Mouse (Mus musculus) embryonic facial prominence, embryonic 13.5 days (tissue): ENCODE measurements around the gene Sdhd. TPM values are rescaled to one million over a fixed set of nuclear protein-coding genes. Genes with fewer than 3 reads are reported as not detected.

Experiments
- ATAC-seq: fragments of 200-750 bp; cut with Nextera tagmentation; 2 replicates; pipeline ENCODE4 v1.8.0; 2017; ENCODE audit warnings: low read depth; ENCODE audit not compliant: insufficient number of reproducible peaks, insufficient read depth, low FRiP score, low TSS enrichment
- H3K27ac ChIP-seq: fragments of 300-500 bp; sonication (generic); 2 replicates; pipeline ENCODE4 v1.5.1; 2015; ENCODE audit warnings: moderate library complexity, mild to moderate bottlenecking, inconsistent platforms
- H3K27me3 ChIP-seq: fragments of 300-500 bp; sonication (generic); 2 replicates; pipeline ENCODE4 v1.6.1; 2015; ENCODE audit warnings: mild to moderate bottlenecking, inconsistent platforms
- H3K36me3 ChIP-seq: fragments of 300-500 bp; sonication (generic); 2 replicates; pipeline ENCODE4 v1.6.1; 2015; ENCODE audit warnings: mild to moderate bottlenecking, inconsistent platforms
- H3K4me1 ChIP-seq: fragments of 300-500 bp; sonication (generic); 2 replicates; pipeline ENCODE4 v1.6.1; 2015; ENCODE audit warnings: inconsistent platforms
- H3K4me2 ChIP-seq: fragments of 300-500 bp; sonication (generic); 2 replicates; pipeline ENCODE4 v1.6.1; 2015; ENCODE audit warnings: moderate library complexity, mild to moderate bottlenecking, inconsistent platforms
- H3K4me3 ChIP-seq: fragments of 300-500 bp; sonication (generic); 2 replicates; pipeline ENCODE4 v1.5.1; 2015; ENCODE audit warnings: mild to moderate bottlenecking, inconsistent platforms
- H3K9ac ChIP-seq: fragments of 300-500 bp; sonication (generic); 2 replicates; pipeline ENCODE4 v1.6.1; 2015; ENCODE audit warnings: mild to moderate bottlenecking, inconsistent platforms
- H3K9me3 ChIP-seq: fragments of 300-500 bp; sonication (generic); 2 replicates; pipeline ENCODE4 v1.6.1; 2016; ENCODE audit warnings: inconsistent platforms
- WGBS: fragments of 180-500 bp; shearing (Covaris S2); methylation state at CpG from one replicate; pipeline ENCODE4 v1.1.7; 2015; ENCODE audit warnings: mixed read lengths; 5-methylcytosine and 5-hydroxymethylcytosine counted together
- polyA plus RNA-seq: library from polyadenylated mRNA; unstranded; fragments of >200 nt; fragmentation: Nextera tagmentation; extraction: Ambion mirVana; gene quantifications from 2 replicates; pipeline ENCODE4 v1.2.1, GENCODE M21; 2015

Gene Sdhd
- polyA plus RNA-seq, 1 experiment from 2014 or later, result 241 TPM

DNA sequence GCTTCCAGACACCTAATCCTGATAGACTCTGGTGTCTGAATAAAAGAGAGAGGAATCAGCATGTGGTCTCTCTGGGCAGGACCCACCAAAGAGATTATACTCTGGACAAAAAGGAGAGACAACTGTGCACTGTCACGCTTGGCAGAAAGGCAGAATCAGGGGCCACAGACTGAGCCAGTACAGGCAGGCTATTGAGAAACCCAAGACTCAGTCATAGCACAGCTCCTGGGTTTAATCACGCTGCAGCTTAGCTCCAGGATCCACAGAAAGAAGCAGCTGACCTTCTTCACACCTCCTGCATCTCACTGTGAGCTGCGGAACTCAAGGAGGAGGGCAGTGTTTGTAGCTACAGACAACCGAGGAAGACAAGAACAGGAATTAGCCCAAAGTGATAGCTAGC is 23.2 kb downstream of the Sdhd start:
- Histone ChIP-seq H3K4me2 (no peak overlapping the region), H3K4me1 (no peaks in the 10 kb centered on the region), H3K27me3 (no peaks in the 10 kb centered on the region), H3K27ac (no peak overlapping the region), H3K9ac (no peak overlapping the region), H3K36me3 (no peaks in the 10 kb centered on the region), H3K9me3 (no peaks in the 10 kb centered on the region), H3K4me3 (no peak overlapping the region)
- WGBS, result 37% methylated on average over 4 of the region's 4 CpGs
- ATAC-seq, result no peak

GRCm38 (mm10) chr9:50569599-50570525 is 33.8 kb downstream of the Sdhd start:
- H3K9me3 ChIP-seq, result no peaks in the 10 kb centered on the region
- H3K27me3 ChIP-seq, result no peaks in the 10 kb centered on the region
- no peak overlapping the region for H3K4me3 ChIP-seq
- H3K4me1 ChIP-seq, result no peaks in the 10 kb centered on the region
- no peak overlapping the region for H3K27ac ChIP-seq
- WGBS, result 79% methylated on average over 10 of the region's 10 CpGs
- H3K4me2 ChIP-seq, result no peak overlapping the region
- no peaks in the 10 kb centered on the region for H3K36me3 ChIP-seq
- no peak for ATAC-seq
- H3K9ac ChIP-seq, result no peak overlapping the region

GRCm38 (mm10) chr9:50567881-50568280 is 35.7 kb downstream of the Sdhd start:
- no peaks in the 10 kb centered on the region for H3K9me3 ChIP-seq
- H3K27ac ChIP-seq, result no peak overlapping the region
- no peak overlapping the region for H3K4me3 ChIP-seq
- H3K27me3 ChIP-seq, result no peaks in the 10 kb centered on the region
- no peak overlapping the region for H3K9ac ChIP-seq
- H3K36me3 ChIP-seq, result no peaks in the 10 kb centered on the region
- no peaks in the 10 kb centered on the region for H3K4me1 ChIP-seq
- H3K4me2 ChIP-seq, result no peak overlapping the region
- no peak for ATAC-seq
- 87% methylated on average over 2 of the region's 2 CpGs for WGBS

- H3K4me3 ChIP-seq, result no peak overlapping the region
- 85% methylated on average over 4 of the region's 4 CpGs for WGBS
- ATAC-seq, result no peak
These were observed 36.2 kb downstream of the Sdhd start for GRCm38 (mm10) chr9:50567372-50567771.

DNA sequence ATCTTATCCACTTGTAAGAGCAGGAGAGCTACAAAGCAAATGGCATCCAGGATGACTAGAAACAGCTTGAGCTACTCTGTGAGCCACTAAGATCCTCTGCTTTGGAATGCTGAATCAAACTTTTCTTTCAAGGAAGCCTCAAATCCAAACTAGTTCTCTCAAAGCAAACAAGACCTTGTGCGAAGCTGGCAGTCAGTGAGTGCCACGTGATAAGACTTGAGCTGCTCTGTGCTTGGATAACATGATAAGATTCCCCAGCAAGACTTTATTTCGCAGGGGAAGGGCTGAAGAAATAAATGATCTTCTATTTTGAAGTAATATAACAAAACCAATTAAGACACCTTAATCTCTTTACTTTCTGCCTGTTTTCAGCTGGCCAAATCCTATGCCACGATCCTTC is 37.7 kb downstream of the Sdhd start:
- no peak for ATAC-seq
- no peaks in the 10 kb centered on the region for H3K36me3 ChIP-seq
- H3K9me3 ChIP-seq, result 0 out of 2 replicates have a peak, but pooled peaks cover 2% of the 10 kb centered on the region
- H3K27ac ChIP-seq, result no peak overlapping the region
- no peaks in the 10 kb centered on the region for H3K4me1 ChIP-seq
- 76% methylated on average over 4 of the region's 4 CpGs for WGBS
- H3K27me3 ChIP-seq, result no peaks in the 10 kb centered on the region
- no peak overlapping the region for H3K4me3 ChIP-seq
- H3K9ac ChIP-seq, result no peak overlapping the region
- H3K4me2 ChIP-seq, result no peak overlapping the region

More at GRCm38 (mm10) chr9:50567372-50567771, 36.2 kb downstream of the Sdhd start:
- Histone ChIP-seq H3K9me3 (no peaks in the 10 kb centered on the region), H3K36me3 (no peaks in the 10 kb centered on the region), H3K4me1 (no peaks in the 10 kb centered on the region), H3K4me2 (no peak overlapping the region), H3K27me3 (no peaks in the 10 kb centered on the region), H3K27ac (no peak overlapping the region), H3K9ac (no peak overlapping the region)

DNA sequence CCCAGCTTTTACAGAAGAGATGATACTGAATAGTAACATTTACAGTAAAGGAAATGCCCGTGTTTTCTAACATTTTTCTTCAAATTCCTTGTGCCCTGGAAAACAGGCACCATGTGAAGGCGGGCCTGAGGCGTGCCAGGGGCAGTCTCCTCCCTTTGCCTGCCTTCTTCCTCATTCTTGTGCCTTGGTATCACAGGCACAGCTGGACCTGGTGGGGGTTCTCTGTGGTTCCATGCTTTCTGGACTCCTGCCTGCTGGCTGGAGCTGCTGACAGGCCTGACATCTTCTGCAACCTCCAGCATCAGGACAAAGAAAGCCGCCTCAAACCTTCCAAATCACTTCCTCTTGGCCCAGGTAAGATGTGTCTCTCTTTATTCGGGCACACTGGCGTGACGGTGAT is 38.4 kb downstream of the Sdhd start:
- Histone ChIP-seq H3K27ac (no peak overlapping the region), H3K4me3 (no peak overlapping the region), H3K9ac (no peak overlapping the region), H3K27me3 (no peaks in the 10 kb centered on the region), H3K4me2 (no peak overlapping the region), H3K9me3 (0 out of 2 replicates have a peak, but pooled peaks cover 2% of the 10 kb centered on the region), H3K4me1 (no peaks in the 10 kb centered on the region), H3K36me3 (no peaks in the 10 kb centered on the region)
- WGBS, result 74% methylated on average over 7 of the region's 7 CpGs
- no peak for ATAC-seq

- Histone ChIP-seq H3K9me3 (0 out of 2 replicates have a peak, but pooled peaks cover 2% of the 10 kb centered on the region), H3K4me3 (no peak overlapping the region), H3K4me1 (no peaks in the 10 kb centered on the region), H3K4me2 (no peak overlapping the region), H3K36me3 (no peaks in the 10 kb centered on the region), H3K9ac (no peak overlapping the region), H3K27me3 (no peaks in the 10 kb centered on the region), H3K27ac (no peak overlapping the region)
- 86% methylated on average over 2 of the region's 2 CpGs for WGBS
- ATAC-seq, result no peak
These were observed 41.7 kb downstream of the Sdhd start for GRCm38 (mm10) chr9:50561918-50562360.

DNA sequence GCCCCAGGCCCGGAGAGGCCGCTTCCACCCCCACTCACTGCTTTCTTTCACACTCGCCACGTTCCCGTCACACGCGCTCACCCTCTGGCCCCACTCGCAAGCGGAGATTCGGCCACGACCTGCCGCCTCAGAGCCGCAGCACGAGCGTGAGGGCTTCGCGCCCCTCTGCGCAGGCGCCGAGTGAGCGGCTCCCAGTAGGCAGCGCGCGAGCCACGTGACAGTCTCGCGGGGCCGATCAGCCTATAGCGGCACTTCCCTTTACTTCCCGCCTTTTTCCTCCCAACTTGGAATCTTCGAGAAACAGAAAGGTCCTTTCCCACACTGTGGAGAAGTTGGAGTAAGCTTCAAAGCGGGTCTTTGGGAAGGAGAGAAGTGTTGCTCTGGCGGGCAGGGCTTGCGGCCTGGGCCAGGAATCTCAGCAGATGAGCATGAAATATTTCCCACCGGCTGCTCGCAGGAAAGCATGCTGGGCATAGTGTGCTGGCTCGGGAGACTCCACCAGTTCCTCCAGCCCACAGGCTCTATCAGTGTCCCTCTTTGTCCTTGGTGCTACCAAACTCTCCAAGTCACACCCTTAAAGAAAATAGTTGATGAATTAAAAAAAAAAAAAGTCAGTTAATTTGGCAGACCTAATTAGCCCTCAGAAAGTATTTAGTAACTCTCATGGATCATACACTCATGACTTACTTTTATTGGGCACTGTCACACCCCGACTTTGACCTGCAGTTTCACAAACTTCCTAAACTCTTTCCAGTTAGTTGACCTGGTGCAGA is 42.3 kb downstream of the Sdhd start, which contains the start of gene Tex12:
Tex12 (minus strand) TSS at position 181 of the 773 bp plus-strand sequence.
- H3K4me2 ChIP-seq, result no peak within 1 kb of the TSS
- H3K36me3 ChIP-seq, result no peaks in the 10 kb centered on the region
- no peaks in the 10 kb centered on the region for H3K4me1 ChIP-seq
- no peaks in the 10 kb centered on the region for H3K27me3 ChIP-seq
- no peak within 1 kb of the TSS for H3K9ac ChIP-seq
- no peak within 1 kb of the TSS for H3K27ac ChIP-seq
- no peak within 1 kb of the TSS for H3K4me3 ChIP-seq
- 87% methylated on average over 38 of the region's 38 CpGs for WGBS
- ATAC-seq, result no peak
- 0 out of 2 replicates have a peak, but pooled peaks cover 2% of the 10 kb centered on the region for H3K9me3 ChIP-seq

- whole genome bisulfite sequencing, result 21% methylated on average over 2 of the region's 2 CpGs
These were observed 48.5 kb downstream of the Sdhd start, which contains the start of gene Bco2 for GRCm38 (mm10) chr9:50555094-50555446. TSS of gene Bco2 (minus strand) at chr9:50555181.

GRCm38 (mm10) chr9:50554241-50555093 is 49.1 kb downstream of the Sdhd start, which contains the start of gene Il18:
TSS of gene Il18 (plus strand) at chr9:50554827.
- Histone ChIP-seq H3K4me3 (peak within 1 kb of the TSS; percentile 27), H3K4me1 (peaks cover 8% of the 10 kb centered on the region; the same call in 1 of the 2 replicates), H3K27me3 (no peaks in the 10 kb centered on the region), H3K9ac (peak within 1 kb of the TSS; percentile 64; the same call in 1 of the 2 replicates), H3K9me3 (no peaks in the 10 kb centered on the region), H3K4me2 (peak within 1 kb of the TSS; percentile 57), H3K27ac (0 out of 2 replicates have a peak within 1 kb of the TSS, but pooled peaks have one; percentile 19), H3K36me3 (no peaks in the 10 kb centered on the region)
- 25% methylated on average over 12 of the region's 12 CpGs for WGBS
- no peak for ATAC-seq

More at GRCm38 (mm10) chr9:50555094-50555446, 48.5 kb downstream of the Sdhd start, which contains the start of gene Bco2:
- Histone ChIP-seq H3K4me2 (peak within 1 kb of the TSS; percentile 57), H3K4me1 (peaks cover 8% of the 10 kb centered on the region; the same call in 1 of the 2 replicates), H3K9ac (peak within 1 kb of the TSS; percentile 64; the same call in 1 of the 2 replicates), H3K9me3 (no peaks in the 10 kb centered on the region), H3K4me3 (peak within 1 kb of the TSS; percentile 27), H3K27me3 (no peaks in the 10 kb centered on the region), H3K27ac (0 out of 2 replicates have a peak within 1 kb of the TSS, but pooled peaks have one; percentile 19), H3K36me3 (no peaks in the 10 kb centered on the region)
- no peak for ATAC-seq
